Mouse (Mus musculus): ENCODE measurements around the gene Gng8.

Gng8 gene

DNA sequence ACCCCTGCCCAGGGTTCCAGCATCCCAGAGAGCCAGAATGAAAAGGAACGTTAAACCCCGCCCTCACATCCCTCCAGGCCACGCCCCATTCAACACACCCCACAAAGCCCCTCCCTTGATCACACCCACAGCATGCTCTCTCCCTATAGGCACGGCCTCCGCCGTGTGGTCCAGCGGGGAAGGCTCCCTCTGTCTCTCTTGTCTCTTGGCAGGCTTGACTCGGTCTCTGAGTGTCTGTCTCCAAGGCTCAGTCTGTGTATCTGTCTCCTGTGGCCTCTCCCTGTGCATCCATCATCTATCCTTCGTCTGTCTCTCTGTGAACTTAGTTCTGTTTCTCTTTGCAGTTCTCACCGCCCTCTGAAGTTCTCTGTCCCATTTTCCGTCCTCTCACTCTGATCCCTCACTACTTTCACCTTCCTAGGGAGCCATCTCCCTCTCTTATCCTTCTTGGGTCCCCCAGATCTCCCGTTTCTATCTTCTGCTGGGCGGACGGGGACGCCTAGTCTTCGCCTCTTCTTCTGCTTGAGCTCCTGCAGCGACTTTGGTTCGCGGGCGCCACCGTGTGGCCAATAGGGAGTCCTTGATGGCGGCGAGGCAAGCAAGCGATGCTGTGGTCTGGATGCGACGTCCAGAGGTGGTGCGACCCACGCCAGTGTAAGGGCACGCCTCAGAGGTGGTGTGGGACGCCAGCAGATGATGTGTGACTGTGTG lies at the start of gene Gng8:
Gene Gng8 (plus strand): TSS at position 146 of the 711 bp plus-strand sequence.
- DNase-seq (ENCODE audit: low spot score in 2 of 2) = peak; percentile 51 to 81

DNA sequence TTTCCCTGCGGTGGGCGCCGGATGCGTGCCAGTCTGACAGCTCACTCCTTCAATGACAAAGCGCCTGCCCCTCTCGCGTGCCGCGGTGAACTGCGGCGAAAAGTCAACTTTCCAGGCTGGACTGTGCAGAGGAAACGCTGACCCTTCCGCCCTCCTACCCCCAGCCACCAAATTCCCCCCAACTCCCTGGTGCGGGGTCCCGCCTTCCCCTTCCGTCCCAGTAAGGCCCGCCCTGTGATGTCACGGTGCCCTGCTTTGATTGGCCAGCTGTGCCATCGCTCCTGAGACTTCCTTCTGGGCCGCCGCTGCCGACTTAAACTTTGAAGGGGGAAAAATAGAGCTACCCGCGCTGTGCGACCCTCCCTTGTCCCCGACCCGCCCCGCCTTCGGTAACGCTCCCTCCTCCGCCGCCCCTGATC lies 48.9 kb upstream of the Gng8 start, which contains the start of gene Prkd2:
Gene Prkd2 (plus strand): TSS at position 258 of the 419 bp plus-strand sequence.
- DNase-seq (ENCODE audit: low spot score in 2 of 2) = peak; percentile 91 to 94

DNA sequence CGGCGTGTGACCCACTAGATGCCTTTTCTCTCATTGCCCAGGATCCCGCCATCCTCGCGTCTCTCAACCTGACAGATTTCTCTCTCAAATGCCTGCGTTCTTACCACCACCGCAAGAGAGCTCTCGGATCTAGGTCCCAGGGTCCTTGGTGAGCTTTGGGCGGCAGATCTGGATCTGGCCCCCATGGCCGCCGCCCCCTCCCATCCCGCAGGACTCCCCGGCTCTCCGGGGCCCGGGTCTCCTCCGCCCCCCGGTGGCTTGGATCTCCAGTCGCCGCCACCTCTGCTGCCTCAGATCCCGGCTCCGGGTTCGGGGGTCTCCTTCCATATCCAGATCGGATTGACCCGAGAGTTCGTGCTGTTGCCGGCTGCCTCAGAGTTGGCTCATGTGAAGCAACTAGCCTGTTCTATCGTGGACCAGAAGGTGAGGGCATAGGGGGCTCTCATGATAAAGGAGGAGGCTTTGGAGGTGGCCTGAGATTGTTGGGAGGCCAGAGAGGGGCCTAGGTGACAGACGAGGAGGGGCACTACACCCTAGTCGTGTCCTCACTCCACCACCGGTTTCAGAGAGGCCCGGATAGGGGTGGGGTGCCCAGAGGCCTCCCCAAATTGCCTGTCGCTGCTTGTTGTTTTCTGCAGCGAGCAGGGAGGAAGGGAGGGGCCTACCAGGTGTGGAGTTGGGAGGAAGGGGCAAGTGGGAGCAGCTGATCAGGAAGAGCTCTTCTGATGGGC lies 48.0 kb upstream of the Gng8 start:
- DNase-seq (ENCODE audit: low spot score in 2 of 2) = peak; percentile 79 to 82

DNA sequence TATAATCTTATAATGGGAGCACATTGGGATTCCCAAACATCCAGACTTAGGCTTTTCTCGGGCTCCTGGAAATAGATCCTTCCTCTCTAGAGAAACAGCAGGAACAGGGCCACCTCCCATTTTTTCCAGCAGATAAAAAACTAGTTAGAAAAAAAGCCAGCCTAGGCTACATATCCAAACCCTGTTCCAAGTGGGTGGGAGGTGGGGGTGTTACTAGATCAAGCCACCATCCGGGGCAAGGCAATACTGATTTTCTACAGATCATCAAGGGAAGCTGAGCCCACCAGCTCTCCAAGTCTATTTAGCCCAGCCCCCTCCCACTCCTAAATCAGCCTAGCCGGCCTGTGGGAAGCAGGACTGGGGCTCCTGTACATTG lies 46.9 kb upstream of the Gng8 start:
- DNase-seq (ENCODE audit: low spot score in 2 of 2) = peak in 1 of 2 experiments; percentile 30

DNA sequence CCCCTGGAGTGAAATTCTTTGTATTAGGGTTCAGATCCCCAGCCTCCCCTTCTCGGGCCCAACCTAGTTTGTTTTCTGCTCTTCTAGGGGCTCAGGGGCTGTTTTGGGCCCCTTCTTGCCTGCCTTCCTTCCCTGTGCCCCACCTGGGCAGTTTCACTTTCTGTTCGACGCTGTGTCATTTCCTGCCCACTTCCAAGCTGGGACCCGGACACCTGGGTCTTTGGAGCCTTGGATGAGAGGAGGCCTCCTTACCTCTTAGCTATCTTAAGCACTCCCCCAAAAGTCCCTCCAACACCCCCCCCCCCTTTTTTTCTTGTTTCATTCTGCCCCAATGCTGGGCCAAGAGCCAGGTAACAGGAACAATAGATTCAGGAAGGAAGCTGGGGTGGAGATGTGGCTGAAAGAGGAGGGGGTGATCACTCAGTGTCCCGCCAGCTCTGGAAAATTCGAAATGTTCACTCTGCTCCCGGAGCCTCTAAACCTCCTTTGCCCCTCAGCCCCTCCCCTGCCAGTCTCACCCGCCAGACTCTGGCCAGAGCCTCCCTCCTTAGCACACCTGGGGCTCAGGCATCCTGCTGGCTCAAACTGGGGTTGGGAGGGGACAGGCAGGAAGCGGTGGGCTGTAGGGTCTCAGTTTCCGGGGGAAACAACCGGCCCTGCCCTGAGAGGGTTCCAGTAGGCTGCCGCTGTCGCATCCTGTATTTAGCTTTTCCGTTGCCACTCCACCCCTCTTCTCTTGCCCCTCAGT lies 46.3 kb upstream of the Gng8 start:
- DNase-seq (ENCODE audit: low spot score in 2 of 2) = peak; percentile 78 to 82

DNA sequence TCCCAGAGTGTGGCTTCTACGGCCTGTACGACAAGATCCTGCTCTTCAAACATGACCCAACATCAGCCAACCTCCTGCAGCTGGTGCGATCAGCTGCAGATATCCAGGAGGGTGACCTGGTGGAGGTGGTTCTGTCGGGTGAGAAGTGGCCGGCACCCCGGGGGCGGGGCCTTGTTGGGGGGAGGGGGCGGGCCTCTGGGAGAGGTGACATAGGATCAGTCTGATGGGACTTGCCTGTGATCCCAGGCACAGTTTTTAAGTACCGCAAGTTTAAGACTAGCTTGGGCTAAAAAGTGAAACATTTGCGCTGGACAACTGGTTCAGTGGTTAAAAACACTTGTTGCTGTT lies 45.8 kb upstream of the Gng8 start:
- no peak for DNase-seq (ENCODE audit: low spot score in 2 of 2)

DNA sequence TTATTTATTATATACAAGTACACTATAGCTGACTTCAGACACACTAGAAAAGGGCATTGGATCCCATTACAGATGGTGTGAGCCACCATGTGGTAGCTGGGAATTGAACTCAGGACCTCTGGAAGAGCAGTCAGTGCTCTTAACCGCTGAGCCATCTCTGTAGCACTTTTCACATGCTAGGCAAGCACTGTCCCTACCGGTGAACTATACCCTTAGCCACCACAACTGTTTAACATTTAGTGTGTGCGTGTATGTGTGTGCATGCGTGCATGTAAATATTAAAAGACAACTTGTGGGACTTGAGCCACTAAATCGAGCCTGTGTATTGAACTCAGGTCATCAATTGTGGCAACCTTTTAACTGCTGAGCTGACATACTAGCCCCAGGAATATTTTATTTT lies 44.8 kb upstream of the Gng8 start:
- DNase-seq (ENCODE audit: low spot score in 2 of 2) = no peak

DNA sequence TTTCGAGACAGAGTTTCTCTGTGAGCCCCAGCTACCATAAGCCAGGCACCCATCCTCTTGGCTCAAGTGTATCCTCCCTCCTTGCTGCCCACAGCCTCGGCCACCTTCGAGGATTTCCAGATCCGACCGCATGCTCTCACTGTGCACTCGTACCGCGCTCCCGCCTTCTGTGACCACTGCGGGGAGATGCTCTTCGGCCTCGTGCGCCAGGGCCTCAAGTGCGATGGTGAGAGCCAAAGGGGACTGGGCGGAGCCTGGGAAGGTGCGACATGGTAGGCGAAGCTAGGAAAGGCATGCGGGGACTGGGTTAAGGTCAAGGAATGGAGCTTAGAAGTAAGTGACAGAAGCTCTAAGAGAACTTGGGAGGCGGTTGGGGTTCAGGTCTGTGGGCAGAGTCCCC lies 44.1 kb upstream of the Gng8 start:
- DNase-seq (ENCODE audit: low spot score in 2 of 2) = no peak

DNA sequence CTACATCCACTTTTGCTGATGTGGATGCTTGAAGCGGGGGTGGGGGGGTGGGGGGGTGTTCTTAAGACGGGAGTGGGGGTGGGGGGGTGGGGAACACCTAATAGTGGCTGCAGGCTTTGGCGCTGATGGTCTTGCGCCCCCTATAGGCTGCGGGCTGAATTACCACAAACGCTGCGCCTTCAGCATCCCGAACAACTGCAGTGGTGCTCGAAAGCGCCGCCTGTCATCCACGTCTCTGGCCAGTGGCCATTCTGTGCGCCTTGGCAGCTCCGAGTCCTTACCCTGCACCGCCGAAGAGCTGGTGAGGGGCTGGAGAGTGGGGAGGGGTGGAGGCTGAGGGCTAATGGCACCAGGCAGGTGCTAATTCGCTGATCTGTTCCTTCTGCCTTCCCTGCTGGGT lies 43.0 kb upstream of the Gng8 start:
- DNase-seq (ENCODE audit: low spot score in 2 of 2) = peak in 1 of 2 experiments; percentile 47

DNA sequence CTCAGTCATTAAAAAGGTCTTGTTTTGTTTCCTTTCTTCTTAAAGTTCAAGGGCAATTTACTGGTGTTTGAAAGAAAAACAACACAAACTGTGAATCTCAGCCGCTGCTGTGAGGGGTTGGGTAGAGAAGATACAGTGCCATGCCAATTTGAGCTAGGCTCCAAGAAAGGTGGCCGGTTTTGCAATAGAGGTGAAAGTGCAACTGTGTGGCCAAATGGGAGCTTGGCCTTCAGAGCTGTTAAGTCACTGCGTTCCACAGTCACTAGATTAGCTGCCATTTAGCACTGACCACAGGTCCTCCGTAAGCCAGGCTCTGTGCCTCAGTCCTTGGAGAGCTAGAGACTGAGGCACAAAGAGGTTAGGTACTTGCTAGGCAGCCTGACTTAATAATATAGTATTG lies 40.0 kb upstream of the Gng8 start:
- DNase-seq (ENCODE audit: low spot score in 2 of 2) = no peak

DNA sequence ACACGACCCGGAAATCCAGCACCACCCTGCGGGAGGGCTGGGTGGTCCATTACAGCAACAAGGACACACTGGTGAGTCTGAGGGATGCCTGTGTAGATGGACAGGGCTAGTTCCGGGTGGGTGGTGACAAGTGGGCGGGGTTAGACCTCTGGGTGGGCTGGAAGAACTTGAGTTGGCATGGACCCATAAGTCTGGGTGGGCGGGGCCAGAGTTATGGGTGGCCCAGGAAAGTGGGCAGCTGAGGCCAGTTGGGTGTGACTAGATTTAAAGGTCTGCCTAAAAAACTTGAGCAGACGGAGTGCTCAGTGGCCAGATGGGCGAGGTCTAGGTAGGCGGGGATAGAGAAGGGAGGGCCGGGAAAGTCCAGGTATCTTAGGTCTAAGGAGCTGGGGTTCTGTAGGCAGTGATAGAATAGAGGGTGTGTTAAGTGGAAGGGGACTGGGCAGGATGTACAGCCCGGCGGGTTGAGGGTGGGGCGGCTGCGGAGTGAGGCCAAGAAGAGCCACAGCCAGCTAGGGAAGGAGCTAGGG lies 38.2 kb upstream of the Gng8 start:
- no peak for DNase-seq (ENCODE audit: low spot score in 2 of 2)

DNA sequence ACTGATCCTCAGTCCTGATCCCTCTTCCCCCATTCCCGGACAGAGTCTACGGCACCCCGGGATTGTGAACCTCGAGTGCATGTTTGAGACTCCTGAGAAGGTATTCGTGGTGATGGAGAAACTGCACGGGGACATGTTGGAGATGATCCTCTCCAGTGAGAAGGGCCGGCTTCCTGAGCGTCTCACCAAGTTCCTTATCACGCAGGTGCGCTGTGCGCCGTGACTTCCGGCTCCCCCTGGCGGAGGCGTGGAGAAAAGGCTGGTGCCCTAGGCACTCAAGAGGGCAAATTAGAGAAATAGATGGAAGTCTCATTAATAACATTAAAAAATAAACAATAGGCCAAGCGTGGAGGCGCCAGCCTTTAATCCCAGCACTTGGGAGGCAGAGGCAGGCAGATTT lies 33.2 kb upstream of the Gng8 start:
- DNase-seq (ENCODE audit: low spot score in 2 of 2) = peak in 1 of 2 experiments; percentile 67

DNA sequence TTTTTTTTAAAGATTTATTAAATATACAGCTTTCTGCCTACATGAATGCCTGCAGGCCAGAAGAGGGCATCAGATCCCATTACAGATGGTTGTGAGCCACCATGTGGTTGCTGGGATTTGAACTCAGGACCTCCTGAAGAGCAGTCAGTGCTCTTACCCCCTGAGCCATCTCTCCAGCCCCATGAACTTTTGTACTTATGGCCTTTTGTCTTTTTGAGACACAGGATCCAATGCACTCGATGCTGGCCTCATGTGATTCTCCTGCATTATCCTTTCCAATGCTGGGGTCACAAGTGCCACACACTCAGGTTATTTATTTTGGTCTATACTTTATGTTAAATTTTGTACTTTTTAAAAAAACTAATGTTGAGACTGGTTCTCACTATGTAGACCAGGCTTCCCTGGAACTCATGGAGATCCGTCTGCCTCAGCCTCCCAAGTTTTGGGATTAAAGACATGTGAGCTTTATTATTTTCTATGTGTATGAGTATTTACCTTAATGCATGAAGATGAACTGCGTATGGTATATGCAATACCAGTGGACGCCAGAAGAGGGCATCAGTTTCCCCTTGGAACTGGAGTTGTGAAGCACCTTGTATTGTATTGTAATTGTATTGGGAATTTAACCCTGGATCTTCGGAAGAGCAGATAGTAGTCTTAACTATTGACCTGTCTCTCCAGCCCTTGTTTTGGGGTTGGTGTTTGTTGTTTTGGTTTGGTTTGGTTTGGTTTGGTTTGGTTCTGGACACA lies 31.5 kb upstream of the Gng8 start:
- peak in 1 of 2 experiments; percentile 67 for DNase-seq (ENCODE audit: low spot score in 2 of 2)

DNA sequence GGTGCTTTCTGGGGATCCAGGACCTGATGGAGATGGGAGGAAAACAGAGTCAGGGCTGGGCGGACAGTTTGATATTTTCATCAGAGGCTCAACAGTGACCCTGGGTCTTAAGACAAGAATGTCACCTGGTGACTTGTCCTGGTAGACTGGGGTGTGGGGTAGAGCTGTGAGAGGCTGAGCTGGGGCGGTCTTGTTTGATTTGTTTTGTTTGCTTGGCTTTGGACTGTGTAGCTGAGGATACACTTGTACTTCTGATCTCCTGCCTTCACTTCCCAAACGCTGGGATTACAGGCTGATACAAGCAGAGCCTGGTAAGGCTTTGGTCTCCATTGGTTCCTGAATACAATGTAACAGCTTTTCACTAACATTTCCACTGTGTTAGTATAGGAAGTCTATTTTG lies 24.1 kb upstream of the Gng8 start:
- no peak for DNase-seq (ENCODE audit: low spot score in 2 of 2)

DNA sequence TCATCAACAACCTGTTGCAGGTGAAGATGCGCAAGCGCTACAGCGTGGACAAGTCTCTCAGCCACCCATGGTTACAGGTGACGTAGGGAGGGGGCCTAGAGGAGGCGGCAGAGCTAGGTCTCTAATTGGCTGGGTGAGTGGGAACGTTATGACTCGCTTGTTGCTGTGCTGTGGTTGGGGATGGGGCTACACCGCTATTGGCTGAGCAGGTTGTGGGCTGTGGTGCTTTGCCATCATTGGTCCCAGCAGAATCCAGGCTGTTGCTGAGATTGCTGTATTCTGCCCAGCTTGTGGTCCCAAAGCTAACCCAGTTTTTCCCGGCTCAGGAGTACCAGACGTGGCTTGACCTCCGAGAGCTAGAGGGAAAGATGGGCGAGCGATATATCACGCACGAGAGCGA lies 22.1 kb upstream of the Gng8 start:
- no peak for DNase-seq (ENCODE audit: low spot score in 2 of 2)

DNA sequence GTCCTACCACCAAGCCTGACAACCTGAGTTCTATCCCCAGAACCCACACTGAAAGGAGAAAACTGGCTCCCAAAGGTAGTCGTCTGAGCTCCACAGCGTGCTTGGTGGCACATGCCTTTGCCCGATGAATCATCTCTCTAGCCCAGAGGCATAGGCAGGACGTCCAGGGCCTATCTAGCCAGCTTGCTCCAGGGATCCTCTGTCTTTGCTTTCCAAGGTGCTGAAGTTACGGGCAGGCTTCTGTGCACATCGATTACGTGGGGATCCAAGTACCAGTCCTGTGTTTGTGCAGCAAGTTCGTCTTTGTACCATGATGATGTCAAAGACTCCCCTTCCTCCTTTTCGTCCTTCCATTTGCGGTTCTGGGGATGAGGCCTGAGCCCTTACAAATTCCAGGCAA lies 20.0 kb upstream of the Gng8 start:
- no peak for DNase-seq (ENCODE audit: low spot score in 2 of 2)

DNA sequence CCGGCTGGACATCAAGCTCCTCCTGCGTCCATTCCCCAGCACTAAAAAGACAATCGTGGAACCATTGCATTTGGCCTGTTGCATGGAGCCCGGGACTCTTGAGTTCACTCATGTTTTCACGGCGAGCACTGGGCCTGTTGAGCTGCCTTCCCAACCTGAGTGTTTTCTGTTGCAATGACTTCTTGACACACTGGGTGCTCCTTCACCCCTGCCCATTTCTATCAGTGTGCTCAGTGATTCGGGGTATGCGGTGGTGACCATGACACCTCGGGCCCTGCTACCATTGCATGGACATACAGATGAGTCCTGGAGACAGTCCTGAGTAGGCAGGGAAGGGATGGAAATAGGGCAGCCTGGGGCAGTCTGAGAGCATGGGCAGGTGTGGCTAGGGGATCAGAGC lies 19.1 kb upstream of the Gng8 start:
- DNase-seq (ENCODE audit: low spot score in 2 of 2) = no peak

DNA sequence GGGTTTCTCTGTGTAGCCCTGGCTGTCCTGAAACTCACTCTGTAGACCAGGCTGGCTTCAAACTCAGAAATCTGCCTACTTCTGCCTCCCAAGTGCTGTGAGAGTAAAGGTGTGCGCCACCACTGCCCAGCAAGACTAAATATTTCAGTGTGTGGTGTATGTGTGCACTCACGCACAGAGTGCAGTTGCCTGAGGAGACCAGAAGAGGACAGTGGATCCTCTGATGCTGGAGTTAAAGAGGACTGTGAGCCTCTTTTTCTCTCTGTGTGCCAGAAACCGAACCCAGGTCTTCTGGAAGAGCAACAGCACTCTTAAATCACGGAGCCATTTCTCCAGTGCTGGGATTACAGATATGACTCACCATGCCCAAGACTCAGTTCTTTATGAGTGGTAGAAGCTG lies 18.2 kb upstream of the Gng8 start:
- no peak for DNase-seq (ENCODE audit: low spot score in 2 of 2)

DNA sequence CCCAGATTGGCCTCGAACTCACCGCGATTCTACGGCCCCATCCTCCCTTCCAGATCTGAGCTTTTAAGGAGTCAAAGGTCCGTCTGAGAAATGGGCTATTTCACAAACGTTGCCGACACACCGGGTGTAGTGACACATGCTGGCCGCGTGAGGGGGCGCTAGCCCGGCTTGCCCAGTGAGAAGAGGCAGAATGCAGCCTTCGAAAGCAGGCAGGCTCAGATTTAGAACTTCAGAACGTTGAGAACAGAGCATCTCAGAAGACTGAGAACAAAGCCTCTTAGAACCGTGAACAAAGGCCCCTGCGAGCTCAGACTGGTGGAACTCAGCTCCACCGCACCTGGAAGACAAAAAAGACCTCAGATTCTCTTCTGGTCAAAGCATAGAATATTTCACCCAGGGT lies 17.4 kb upstream of the Gng8 start:
- peak; percentile 69 to 81 for DNase-seq (ENCODE audit: low spot score in 2 of 2)

DNA sequence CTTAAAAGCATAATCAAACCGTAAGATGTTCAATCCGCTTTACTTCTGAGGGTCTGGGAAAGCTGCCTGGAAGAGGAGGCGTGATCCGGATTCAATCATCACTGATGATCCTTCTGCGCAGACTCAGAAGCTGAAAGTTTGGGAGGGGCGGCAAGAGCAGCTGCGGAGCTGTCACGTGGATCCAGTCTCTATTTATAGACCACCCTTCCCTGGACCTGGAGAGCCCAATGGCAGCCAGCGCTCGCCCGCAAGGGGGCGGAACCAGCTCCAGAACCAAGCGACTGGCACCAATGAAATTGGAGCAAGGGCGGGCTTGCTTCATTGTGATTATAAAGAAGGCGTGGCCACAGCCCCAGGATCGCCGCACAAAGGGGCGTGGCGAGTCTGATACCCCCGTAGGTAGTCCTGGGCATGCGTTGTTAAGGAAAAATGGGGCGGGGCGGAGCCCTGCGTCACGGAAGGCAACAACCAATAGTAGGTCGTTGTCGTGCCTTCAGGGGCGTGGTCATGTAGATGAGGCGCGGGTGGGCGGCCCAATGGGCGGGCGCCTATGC lies 16.8 kb upstream of the Gng8 start:
- DNase-seq (ENCODE audit: low spot score in 2 of 2) = peak; percentile 98

DNA sequence AGATGAGACGGTGACA lies 16.5 kb upstream of the Gng8 start, which contains the start of gene Dact3:
Gene Dact3 (plus strand): TSS at position 8 of the 16 bp plus-strand sequence.
- no peak for DNase-seq (ENCODE audit: low spot score in 2 of 2)

DNA sequence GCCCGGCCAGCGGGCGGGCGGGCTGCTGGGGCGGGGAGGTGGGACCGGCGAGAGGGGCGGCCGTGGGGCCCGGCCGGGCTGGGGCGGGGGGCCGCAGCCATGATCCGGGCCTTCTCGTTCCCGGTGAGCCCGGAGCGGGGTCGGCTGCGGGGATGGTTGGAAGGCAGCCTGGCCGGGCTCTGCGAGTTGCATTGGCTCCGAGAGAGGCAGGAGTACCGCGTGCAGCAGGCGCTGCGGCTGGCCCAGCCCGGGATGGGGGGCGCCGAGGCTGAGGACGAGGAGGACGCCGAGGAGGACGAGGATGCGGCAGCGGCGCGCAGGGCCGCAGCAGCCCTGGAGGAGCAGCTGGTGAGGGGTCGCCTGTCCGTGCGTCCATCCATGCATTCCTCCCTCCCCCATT lies 16.3 kb upstream of the Gng8 start:
- no peak for DNase-seq (ENCODE audit: low spot score in 2 of 2)

All from thymus, postnatal 10 days (tissue).